Mouse (Mus musculus): ENCODE results near the gene Rps12.
"Not testable (repeated sequence)": the region's sequence is repeated elsewhere in the genome, so short reads cannot be mapped to it uniquely, and the experiment has no call there.

Rps12 gene

DNA sequence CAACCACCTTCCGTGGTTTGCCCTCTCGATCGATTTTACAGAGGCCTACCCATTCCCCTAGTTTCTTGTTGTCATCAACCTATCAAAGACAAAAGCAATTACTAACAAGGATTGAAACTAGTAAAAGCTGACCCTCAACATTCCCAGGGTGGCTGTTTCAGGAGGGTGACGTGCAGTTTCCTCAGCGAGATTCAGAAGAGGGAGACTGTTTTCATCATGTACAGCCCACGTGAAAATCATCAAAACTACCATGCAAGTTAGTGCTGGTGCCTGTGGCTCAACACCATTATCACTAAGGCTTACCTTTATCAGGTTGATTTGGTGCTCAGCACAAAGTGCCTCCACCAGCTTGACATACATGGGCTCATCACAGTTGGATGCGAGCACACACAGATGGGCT, 1.5 kb downstream of the Rps12 start:
- not testable (repeated sequence) for DNase-seq (ENCODE audit: low spot score)

DNA sequence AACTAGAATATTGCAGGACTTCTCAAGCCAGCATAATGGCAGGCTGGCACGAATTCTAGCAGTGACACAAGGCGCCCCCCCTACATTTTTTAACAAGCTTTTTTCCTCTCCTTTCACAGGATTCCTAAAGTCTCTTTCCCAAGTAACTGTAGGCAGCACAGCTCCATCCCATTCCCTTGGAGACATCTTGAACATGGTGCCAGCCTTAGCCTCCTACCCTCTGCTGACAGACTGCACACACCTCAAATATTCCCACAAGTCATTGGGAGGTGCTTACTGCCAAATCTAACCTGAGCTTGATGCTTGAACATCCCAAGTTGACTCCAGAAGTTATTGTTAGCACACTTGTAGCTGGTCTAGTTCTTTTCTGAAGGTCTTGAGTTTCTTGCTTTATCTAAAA, 3.0 kb downstream of the Rps12 start:
- DNase-seq (ENCODE audit: low spot score), result no peak

DNA sequence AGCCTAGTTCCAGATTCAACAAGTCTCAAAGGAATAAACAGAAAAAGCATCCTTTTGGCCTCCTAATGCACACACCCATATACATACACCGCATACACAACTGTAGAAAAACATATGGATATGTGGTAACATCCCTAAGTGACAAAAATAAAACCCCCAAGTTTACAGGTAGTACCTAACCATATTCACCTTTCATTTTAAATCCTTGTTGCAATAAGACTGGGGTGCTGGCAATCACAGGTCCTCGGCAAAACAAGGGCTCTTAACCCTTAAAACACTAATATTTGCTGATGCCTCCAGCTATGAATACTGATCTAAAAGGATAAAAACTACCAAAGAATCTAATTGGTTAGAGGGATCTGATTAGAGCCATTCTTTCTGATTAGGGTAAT, 3.6 kb downstream of the Rps12 start:
- DNase-seq (ENCODE audit: low spot score), result no peak

DNA sequence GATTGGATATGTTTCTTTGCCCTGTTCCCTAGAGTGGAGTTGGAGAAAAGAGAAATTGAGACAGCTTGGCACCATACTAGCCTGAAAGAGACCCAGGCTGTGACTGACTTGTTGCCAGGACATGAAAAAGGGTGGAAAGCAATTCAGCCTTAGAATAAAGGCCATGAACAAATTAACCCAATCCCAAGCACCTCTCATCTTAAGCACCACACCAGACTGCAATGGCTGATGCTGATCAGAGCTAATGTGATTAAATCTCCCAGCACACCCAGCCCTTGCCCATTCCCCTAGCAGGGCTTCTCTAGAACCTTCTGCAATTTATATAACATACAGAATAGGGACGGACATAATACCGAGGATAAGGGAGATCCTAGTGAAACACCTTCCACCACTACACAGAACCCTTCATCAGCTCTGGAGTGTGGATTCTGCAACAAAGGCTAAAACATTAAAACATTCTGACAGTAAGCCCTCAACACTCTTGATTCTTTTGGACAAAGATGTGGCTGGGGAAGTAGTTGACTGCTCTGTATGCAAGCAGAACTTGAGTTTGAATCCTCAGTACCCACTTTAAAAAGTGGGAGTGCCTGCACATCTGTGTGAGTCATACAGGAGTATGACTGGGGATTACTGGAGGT, 4.1 kb downstream of the Rps12 start:
- no peak for DNase-seq (ENCODE audit: low spot score)

DNA sequence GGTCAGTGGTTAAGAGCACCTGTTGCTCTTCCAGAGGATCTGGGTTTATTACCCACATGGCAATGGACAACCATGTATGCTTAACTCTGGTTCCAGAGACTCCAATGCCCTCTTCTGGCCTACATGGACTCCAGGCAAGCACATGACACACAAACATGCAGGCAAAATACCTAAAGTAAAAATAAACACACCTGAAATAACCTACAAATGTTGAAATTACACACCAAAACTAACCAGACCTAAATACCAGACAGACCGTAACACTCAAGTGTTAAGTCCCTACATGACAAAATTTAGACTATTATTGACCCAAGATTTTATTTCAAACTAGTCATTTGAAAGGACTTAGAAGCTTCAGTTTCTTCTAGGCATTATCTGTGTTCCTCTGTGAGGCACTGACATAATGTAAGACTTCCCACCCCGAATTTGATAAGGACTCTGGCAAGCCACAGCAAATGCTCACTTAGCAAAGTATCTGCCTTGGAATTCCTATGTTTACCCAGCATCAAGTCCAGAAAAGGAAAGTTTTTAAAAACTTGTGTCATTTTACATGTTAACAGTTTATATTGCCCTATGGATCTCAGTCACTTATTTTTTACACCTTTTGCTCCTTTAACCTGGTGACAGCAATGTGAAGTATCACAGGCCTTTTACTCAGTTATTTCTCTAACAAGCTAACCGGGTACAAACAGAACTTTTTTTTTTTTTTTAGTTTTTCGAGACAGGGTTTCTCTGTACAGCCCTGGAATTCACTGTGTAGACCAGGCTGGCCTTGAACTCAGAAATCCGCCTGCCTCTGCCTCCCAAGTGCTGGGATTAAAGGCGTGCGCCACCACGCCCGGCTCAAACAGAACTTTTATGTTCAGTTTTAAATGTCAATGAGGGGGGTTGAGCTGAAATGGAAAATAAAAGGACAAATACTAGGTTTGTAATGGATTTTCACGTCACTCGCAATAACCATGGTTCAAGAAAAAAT, 5.0 kb downstream of the Rps12 start:
- no peak for DNase-seq (ENCODE audit: low spot score)

DNA sequence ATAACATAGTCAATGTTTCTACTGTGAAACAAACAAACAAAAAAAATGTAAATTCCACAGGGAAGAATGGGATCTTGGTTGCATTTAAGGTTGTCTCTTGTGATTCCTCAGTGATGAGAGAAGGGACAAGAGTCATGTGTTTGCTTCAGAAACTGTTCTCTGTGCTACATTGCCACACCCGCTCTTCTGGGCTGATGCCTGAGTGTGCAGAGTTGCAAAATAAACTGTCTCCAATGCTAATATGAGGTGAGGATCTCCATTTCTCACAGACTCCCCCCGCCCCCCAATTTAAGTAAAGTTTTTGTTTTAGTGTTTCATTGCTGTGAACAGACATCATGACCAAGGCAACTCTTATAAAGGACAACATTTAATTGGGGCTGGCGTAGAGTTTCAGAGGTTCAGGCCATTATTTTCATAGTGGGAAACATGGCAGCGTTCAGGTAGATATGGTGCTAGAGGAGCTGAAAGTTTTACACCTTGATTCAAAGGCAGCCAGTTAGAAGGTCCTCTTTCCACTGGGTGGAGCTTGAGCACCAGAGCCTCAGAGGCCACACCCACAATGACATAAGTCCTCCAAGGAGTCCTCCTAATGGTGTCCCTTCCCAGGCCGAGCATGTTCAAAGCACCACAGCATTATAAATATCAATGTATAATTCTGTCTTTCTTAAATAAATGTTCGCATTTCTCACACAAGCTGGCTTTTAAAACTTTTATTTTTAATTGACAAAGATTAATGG, 6.4 kb downstream of the Rps12 start:
- DNase-seq (ENCODE audit: low spot score), result no peak

DNA sequence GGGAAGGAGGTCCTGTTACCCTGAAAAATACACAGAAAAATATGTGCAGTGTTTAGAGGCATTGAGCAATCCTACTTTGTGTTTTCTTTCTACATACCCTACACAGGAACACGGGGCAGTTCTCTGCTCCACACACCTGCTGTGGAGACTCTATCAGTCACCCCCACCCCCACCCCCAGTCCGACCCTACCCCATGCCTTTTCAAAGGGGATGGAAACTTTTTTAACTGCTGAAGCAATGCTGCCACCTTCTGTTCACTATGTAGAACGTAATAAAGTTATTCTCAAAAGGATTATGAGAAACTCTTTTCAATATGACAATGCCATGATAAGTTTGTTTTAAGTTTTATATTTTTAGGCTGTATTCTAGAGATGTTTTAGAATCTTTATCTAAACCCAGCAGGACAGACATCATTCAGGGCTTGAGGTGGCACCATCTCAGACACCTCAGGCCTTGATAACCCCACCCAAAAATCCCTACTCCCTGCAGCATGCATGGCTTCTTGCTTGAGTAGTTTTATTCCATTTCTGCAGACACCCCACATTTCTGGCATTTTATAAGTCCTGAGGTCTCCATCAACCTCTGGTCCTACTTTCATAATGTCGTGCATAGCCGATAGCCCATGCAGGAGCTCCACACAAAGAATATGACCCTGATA, 9.7 kb downstream of the Rps12 start:
- DNase-seq (ENCODE audit: low spot score), result no peak

DNA sequence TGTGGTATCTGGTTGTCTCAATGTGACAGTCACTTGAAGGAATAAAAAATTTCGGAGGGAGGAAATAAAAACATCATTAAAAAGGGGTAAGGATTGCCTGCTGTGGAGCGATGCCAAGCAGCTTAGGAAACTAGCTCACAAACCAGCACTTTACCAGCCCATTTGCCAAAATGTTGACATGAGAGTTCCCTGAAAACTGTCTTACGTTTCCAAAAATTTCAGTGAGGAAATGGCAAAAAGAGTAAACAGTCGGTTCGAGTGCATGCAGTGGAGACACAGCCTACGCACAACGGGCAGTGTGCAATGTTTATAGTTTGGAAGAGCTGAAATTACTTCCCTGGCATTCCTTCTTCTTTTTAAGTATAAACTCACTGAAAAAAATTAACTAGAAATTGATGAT, 32.9 kb downstream of the Rps12 start:
- DNase-seq (ENCODE audit: low spot score), result no peak

Data from urinary bladder, postnatal 10 days (tissue).